Mouse (Mus musculus): ENCODE measurements at regions not wholly inside any gene's neighbourhood (a gene's known extent, or its start where the extent isn't known, plus 50 kb on each side); places are given as distances from the start of the nearest gene placed in this dataset.

DNA sequence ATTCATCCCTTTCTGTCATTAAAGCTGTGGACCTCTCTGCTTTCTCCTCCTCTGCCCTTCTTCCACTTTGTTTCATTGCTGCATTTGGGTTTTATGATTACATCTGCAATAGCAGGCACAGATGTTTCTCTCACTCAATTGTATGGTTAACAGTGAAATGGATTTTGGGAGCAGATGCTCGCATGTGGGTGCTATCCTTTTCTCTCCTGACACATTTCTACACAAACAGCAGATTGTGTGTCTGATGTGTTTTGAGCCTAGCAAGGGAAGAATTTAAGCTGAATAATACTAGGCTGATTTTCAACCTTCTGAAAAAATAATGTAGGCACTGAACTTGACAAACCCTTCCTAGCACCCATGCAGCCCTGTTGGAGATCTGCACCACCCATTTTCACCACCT lies 56.9 kb upstream of the Ldoc1 start:
- POLR2A ChIA-PET = no interaction called here

DNA sequence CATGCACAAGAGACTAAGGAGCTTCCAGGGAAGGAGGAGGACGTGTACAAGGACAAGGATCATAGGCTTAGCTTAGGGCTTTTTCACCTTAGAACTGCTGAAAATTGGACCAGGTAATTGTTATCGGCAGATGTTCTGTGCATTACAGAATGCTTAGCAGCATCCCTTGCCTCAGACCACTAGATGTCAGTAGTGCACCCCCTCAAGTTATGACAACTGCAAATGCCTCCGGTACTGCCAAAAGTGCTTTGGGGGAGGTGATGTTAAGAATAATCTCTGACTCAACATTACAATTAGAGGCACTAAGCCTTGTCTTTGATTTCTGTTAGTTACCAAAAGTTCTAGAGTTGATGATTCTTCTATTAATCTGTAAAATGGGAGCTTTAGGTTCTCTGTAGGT lies 56.2 kb upstream of the Ldoc1 start:
- ChIA-PET CTCF (no interaction called here), POLR2A (no interaction called here)
- in situ Hi-C loops (cut with MboI; ENCODE audit: low pct_unique_long_range_greater_than_20kb) = no loop called here

More for the DNA sequence above, 56.9 kb upstream of the Ldoc1 start:
- ATAC-seq = no peak
- CTCF ChIA-PET = no interaction called here
- in situ Hi-C loops (cut with MboI; ENCODE audit: low pct_unique_long_range_greater_than_20kb) = no loop called here
- no peak for DNase-seq (ENCODE audit: low read depth, low spot score)
- H3K27me3 ChIP-seq = peaks cover 6% of the 10 kb centered on the region
- no peak for TF ChIP-seq CTCF (IDR thresholded peaks at IDR 0.05)

More for the DNA sequence above, 56.2 kb upstream of the Ldoc1 start:
- peak; percentile 50 for TF ChIP-seq CTCF (IDR thresholded peaks at IDR 0.05)
- peaks cover 6% of the 10 kb centered on the region for H3K27me3 ChIP-seq
- no peak for ATAC-seq
- no peak for DNase-seq (ENCODE audit: low read depth, low spot score)
